Mouse (Mus musculus) hindbrain, embryonic 11.5 days (tissue): ENCODE results near the gene B3galt4. TPM values are rescaled to one million over a fixed set of nuclear protein-coding genes. Genes with fewer than 3 reads are reported as not detected.

Source experiments
- ATAC-seq: fragments of 200-750 bp; cut with Nextera tagmentation; 2 replicates; pipeline ENCODE4 v1.8.0; 2017; ENCODE audit warnings: mild to moderate bottlenecking, moderate TSS enrichment, moderate library complexity; ENCODE audit not compliant: low FRiP score
- DNase-seq: peaks from one replicate; pipeline ENCODE4 v3.0.0-alpha.2; 2015; ENCODE audit warnings: low spot score
- H3K27ac ChIP-seq: fragments of 300-500 bp; sonication (generic); 2 replicates; pipeline ENCODE4 v1.5.1; 2014; ENCODE audit warnings: mild to moderate bottlenecking, low read depth, low read length
- H3K27me3 ChIP-seq: fragments of 300-500 bp; sonication (generic); 2 replicates; pipeline ENCODE4 v1.6.1; 2014; ENCODE audit warnings: mild to moderate bottlenecking, low read length, moderate library complexity, mixed read lengths; ENCODE audit not compliant: control insufficient read depth, insufficient read depth
- H3K36me3 ChIP-seq: fragments of 300-500 bp; sonication (generic); 2 replicates; pipeline ENCODE4 v1.6.1; 2014; ENCODE audit warnings: mild to moderate bottlenecking, low read length, moderate library complexity, mixed read lengths; ENCODE audit not compliant: control insufficient read depth, insufficient read depth
- H3K4me1 ChIP-seq: fragments of 300-500 bp; sonication (generic); replicated peaks from 2 replicates; pipeline ENCODE4 v1.6.1; 2014; ENCODE audit warnings: low read length, mixed read lengths; ENCODE audit not compliant: control insufficient read depth, insufficient read depth
- H3K4me2 ChIP-seq: fragments of 300-500 bp; sonication (generic); replicated peaks from 2 replicates; pipeline ENCODE4 v1.6.1; 2014; ENCODE audit warnings: mild to moderate bottlenecking, low read depth, low read length
- H3K4me3 ChIP-seq: fragments of 300-500 bp; sonication (generic); 2 replicates; pipeline ENCODE4 v1.5.1; 2014; ENCODE audit warnings: low read depth, low read length
- H3K9ac ChIP-seq: fragments of 300-500 bp; sonication (generic); 2 replicates; pipeline ENCODE4 v1.6.1; 2014; ENCODE audit warnings: low read depth, low read length
- H3K9me3 ChIP-seq: fragments of 300-500 bp; sonication (generic); 2 replicates; pipeline ENCODE4 v1.6.1; 2016; ENCODE audit warnings: low read length; ENCODE audit not compliant: control insufficient read depth
- WGBS: fragments of 180-500 bp; shearing (Covaris S2); extraction: QIAGEN DNeasy Blood & Tissue Kit; methylation state at CpG from one replicate; pipeline ENCODE4 v1.1.7; 2014; 5-methylcytosine and 5-hydroxymethylcytosine counted together
- polyA plus RNA-seq: library from polyadenylated mRNA; unstranded; fragments of >200 nt; fragmentation: Nextera tagmentation; extraction: Ambion mirVana; gene quantifications from 2 replicates; pipeline ENCODE4 v1.2.1, GENCODE M21; 2014

Gene B3galt4
- polyA plus RNA-seq, 1 experiment from 2014 or later, result 5.3 TPM

DNA sequence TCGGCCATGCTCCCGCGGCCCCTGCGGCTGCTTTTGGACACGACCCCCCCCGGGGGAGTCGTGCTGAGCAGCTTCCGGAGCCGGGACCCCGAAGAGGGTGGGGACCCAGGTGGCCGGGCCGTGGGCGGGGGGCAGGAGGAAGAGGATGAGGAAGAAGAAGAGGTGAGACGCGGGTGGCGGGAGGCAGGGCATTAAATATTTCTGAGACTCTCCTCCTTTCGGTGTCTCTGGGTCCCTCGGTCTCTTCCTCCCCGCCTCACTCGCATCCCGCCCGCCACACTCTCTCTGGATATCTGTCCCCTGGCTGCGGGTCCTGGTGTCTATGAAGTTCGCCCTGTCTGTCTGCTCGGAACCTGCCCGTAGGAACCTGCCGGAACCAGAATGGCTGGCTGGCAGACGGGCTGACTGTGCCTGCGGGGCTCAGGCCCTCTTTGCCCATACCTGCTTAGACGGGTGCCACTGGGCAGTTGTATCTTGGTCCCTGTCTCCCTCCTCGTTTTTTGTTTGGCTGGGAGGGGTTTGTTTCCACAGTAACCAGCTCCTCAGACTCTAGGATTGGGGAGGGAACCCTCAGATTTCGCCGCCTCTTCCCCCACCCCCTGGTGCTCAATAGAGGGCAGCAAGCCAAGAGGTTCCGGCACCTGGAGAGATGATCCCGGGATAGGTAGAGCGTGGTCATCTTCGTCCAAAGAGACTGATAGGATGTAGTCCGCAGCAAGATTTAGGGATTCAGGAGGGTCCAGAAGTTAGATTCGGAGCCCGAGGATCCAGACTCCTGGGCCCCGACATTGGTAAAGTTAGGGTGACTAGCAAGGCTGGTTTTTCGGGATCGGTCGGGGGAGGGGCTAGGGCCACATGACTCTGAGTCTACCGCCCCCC, 20.8 kb downstream of the B3galt4 start:
- Histone ChIP-seq H3K4me2 (peak overlapping the region; percentile 90), H3K4me1 (no peaks in the 10 kb centered on the region), H3K9ac (peak overlapping the region; percentile 82), H3K4me3 (peak overlapping the region; percentile 76), H3K27ac (peak overlapping the region; percentile 87), H3K36me3 (0 out of 2 replicates have a peak, but pooled peaks cover 6% of the 10 kb centered on the region), H3K27me3 (no peaks in the 10 kb centered on the region), H3K9me3 (no peaks in the 10 kb centered on the region)
- ATAC-seq (peak; percentile 1; the same call in 1 of the 2 replicates), DNase-seq (peak; percentile 54)
- WGBS, result 1% methylated on average over 42 of the region's 45 CpGs

DNA sequence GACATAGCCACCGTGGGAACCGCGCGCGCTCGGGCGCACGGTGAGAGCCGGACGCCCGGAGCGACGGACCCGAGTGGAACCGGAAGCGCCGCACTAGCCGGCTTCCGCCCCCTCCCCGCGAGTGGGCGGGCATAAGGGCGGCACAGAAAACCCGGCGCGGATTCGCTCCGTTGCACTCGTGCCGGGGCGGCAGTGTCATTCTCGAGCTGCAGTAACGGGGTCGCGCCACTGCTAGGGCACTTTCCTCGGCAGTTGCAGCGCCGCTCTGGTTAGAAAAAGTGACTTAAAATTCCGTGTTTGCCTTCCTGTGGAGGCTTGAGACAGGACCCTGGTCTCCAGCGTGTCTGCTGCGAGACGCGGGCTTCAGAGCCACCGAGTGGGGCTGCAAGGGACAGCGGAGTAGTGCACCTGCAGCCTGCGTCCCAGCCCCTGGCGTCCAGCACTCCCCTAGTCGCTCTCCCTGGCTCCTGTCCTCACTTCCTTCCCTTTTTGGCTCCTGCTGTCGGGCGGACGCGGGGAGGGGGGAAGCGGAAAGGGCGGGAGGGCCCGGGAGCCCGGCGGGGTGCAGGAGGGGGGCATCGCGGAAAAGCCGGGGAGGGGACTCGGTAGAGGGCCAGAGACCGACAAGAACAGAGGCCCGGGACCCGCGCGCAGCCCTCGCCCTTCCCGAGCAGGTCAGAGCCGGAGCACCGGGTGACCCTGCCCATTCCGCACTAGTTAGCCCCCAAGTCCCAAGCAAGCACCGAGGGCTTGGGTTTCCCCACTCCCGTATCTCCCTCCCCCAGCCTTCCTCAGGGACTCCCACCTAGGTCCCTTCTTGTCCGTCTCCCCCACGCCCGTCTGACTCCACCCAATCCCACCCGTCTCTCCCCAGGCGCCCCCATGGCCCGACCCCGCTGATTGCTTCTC, 21.7 kb downstream of the B3galt4 start, which contains the start of gene Rgl2:
Gene Rgl2, plus strand, starts transcription at position 173 of the 909 bp plus-strand sequence.
- no peaks in the 10 kb centered on the region for H3K4me1 ChIP-seq
- H3K9me3 ChIP-seq, result no peaks in the 10 kb centered on the region
- H3K27me3 ChIP-seq, result no peaks in the 10 kb centered on the region
- DNase-seq (peak; percentile 98), ATAC-seq (peak; percentile 83)
- 0 out of 2 replicates have a peak, but pooled peaks cover 6% of the 10 kb centered on the region for H3K36me3 ChIP-seq
- peak within 1 kb of the TSS; percentile 90 for H3K4me2 ChIP-seq
- H3K27ac ChIP-seq, result peak within 1 kb of the TSS; percentile 87
- WGBS, result under 1% methylated on average over 73 of the region's 80 CpGs
- peak within 1 kb of the TSS; percentile 76 for H3K4me3 ChIP-seq
- H3K9ac ChIP-seq, result peak within 1 kb of the TSS; percentile 82

DNA sequence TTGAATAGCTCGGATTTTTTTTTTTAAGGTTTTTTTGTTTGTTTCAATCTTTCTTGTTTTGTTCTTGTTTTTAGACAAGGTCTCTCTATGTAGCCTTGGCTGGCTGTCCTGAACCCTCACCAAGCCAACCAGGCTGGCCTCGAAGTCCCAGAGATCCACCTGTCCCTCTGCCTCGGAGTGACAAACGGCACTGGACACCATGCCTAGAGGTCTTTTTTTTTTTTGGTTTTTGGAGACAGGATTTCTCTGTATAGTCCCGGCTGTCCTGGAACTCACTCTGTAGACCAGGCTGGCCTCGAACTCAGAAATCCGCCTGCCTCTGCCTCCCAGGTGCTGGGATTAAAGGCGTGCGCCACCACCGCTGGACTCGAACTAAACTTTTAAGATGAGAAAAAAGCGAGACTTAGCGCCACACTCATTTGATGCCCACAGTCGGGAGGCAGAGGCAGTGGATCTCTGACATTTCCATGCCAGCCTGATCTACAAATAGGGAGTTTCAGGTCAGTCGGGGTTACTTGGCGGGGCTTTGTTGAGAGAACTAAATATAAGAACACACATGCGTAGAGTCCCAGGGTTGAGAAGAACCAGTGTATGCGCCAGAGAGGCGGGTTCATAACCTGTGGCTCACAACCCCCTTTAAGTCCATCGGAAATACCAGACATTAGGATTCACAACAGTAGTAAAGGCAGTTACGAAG, 22.9 kb downstream of the B3galt4 start:
- no peak for DNase-seq
- Histone ChIP-seq H3K9ac (peak overlapping the region; percentile 82), H3K4me1 (no peaks in the 10 kb centered on the region), H3K27me3 (no peaks in the 10 kb centered on the region), H3K36me3 (0 out of 2 replicates have a peak, but pooled peaks cover 6% of the 10 kb centered on the region), H3K27ac (no peak overlapping the region), H3K4me2 (peak overlapping the region; percentile 90), H3K9me3 (no peaks in the 10 kb centered on the region), H3K4me3 (peak overlapping the region; percentile 76)
- WGBS, result 60% methylated on average over 21 of the region's 21 CpGs
- ATAC-seq, result no peak

DNA sequence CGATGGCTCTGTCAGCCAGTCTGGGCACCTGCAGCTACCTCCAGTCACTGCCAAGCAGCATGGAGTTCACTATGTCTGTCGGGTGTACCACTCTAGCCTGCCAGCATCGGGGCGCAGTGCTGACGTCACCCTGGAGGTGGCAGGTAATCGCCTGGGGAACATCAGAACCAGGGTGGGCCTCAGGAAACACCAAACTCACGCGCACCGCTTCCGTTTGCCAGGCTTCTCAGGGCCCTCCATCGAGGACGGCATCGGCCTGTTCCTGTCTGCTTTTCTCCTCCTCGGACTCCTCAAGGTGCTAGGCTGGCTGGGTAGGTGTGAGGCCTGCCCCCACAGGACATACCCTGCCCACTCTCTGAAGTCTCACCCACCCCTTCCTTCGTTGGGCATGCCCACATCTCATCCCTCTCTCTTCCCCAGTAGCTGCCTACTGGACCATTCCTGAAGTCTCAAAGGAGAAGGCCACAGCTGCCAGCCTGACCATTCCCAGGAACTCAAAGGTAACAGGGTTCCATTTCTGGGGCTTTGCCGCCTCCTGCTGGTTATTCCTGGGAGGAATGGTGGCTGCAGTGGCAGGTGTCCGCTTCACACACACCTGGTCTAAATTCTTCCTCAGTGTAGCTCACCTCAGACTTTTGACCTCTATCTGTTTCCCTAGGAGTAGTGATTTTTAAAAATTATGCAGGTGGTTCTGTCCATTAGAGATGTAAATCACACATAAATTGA, 24.9 kb downstream of the B3galt4 start:
- Histone ChIP-seq H3K4me1 (no peaks in the 10 kb centered on the region), H3K27me3 (no peaks in the 10 kb centered on the region), H3K27ac (no peak overlapping the region), H3K9me3 (no peaks in the 10 kb centered on the region), H3K9ac (no peak overlapping the region), H3K4me3 (no peak overlapping the region), H3K36me3 (no peaks in the 10 kb centered on the region), H3K4me2 (no peak overlapping the region)
- 70% methylated on average over 17 of the region's 17 CpGs for WGBS
- ATAC-seq, result no peak
- peak; percentile 41 for DNase-seq

DNA sequence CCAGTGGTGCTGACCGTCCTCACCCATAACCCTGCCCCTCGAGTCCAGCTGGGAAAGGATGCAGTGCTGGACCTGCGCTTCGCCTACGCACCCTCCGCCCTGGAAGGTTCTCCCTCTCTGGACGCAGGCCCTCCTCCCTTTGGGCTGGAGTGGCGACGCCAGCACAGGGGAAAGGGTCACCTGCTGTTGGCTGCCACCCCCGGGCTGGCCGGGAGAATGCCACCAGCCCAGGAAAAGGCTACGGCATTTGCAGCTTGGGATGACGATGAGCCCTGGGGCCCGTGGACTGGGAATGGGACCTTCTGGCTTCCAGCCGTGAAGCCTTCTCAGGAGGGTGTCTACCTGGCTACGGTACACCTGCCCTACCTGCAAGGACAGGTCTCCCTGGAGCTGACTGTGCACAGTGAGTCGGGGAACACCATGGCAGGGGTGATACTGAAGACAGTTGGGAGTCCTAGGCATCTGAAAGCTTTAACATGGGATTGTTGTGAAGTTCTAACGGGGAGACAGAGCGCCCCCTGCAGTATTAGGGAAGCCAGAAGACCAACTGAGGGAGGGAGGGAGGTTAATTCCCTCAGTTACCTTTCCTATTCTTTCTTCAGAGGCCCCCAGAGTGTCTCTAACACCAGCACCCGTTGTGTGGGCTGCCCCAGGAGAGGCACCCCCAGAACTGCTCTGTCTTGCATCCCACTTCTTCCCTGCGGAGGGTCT, 25.7 kb downstream of the B3galt4 start:
- no peak for ATAC-seq
- WGBS, result 83% methylated on average over 20 of the region's 21 CpGs
- no peak overlapping the region for H3K4me3 ChIP-seq

DNA sequence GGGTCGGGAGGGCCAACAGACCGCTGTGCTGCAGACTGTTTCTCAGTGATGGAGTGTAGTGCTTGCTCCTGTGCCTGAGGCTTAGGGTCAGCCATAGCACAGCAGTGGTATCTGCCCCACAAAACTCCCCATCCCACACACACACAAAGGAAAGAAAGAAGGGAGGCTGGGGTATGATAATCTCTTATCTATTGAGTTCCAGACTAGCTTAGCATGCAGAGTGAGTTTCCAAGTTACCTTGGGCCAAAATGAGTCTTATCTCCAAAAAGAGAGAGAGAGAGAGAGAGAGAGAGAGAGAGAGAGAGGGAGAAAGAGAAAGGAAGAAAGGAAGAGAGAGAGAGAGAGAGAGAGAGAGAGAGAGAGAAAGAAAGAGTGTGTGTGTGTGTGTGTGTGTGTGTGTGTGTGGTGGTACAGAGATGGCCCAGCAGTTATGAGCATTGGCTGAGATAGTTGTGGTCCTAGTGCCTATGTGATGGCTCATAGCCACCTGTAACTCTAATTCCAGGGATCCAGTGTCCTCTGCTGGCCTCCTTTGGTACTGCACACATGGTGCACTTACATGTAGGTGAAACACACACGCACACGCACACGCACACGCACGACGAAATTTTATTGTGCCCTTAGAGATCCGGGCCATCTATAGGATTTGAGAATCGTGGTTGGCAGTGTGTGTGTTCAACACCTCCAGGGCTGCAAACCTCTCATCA, 26.6 kb downstream of the B3galt4 start:
- Histone ChIP-seq H3K4me2 (no peak overlapping the region), H3K27me3 (no peaks in the 10 kb centered on the region), H3K36me3 (no peaks in the 10 kb centered on the region), H3K9me3 (no peaks in the 10 kb centered on the region), H3K4me1 (peaks cover 6% of the 10 kb centered on the region; the same call in 1 of the 2 replicates), H3K4me3 (no peak overlapping the region; the same call in 1 of the 2 replicates), H3K9ac (no peak overlapping the region), H3K27ac (no peak overlapping the region)
- DNase-seq (no peak), ATAC-seq (no peak)
- 83% methylated on average over 10 of the region's 10 CpGs for WGBS

More for the DNA sequence above, 25.7 kb downstream of the B3galt4 start:
- Histone ChIP-seq H3K9ac (no peak overlapping the region), H3K4me2 (no peak overlapping the region), H3K36me3 (no peaks in the 10 kb centered on the region), H3K4me1 (0 out of 2 replicates have a peak, but pooled peaks cover 5% of the 10 kb centered on the region), H3K27me3 (no peaks in the 10 kb centered on the region), H3K27ac (no peak overlapping the region), H3K9me3 (no peaks in the 10 kb centered on the region)
- DNase-seq, result no peak

DNA sequence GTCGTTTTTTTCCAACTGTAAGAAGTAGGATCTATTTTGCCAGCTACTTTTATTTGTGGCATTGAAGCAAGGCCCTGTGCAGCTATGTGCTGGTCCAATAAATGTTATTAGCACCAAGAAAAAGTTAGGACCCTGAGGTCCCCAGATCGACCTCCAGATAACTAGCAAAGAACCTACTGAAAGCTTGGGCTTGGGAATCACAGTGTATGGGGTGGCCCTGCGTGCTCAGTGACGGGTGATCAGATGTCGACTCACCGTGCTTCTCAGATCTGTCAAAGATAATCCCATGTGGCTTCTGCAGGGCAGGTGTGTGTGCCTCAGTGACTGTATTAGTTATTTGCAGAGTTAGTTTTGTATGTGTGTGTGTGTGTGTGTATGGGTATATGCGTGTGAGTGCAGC, 29.9 kb downstream of the B3galt4 start:
- H3K4me3 ChIP-seq, result no peak overlapping the region
- WGBS, result 89% methylated on average over 7 of the region's 7 CpGs

More for the DNA sequence above, 29.9 kb downstream of the B3galt4 start:
- no peak overlapping the region for H3K4me2 ChIP-seq
- DNase-seq (no peak), ATAC-seq (no peak)
- no peak overlapping the region for H3K27ac ChIP-seq
- H3K4me1 ChIP-seq, result peaks cover 20% of the 10 kb centered on the region
- no peaks in the 10 kb centered on the region for H3K27me3 ChIP-seq
- H3K36me3 ChIP-seq, result no peaks in the 10 kb centered on the region
- H3K9ac ChIP-seq, result no peak overlapping the region
- no peaks in the 10 kb centered on the region for H3K9me3 ChIP-seq
